Mouse (Mus musculus): ENCODE data around the gene Oxct2b. TPM values are rescaled to one million over a fixed set of nuclear protein-coding genes. Genes with fewer than 3 reads are reported as not detected.

The Oxct2b gene
- 0.08 and 1.4 TPM in 2 replicates for polyA plus RNA-seq (2012; rRNA removed)

- H3K4me3 ChIP-seq (ENCODE audit: low read depth, low read length): no peak within 1 kb of the TSS
- H3K4me1 ChIP-seq (ENCODE audit: control insufficient read depth, insufficient read depth, insufficient read length, low read length): no peaks in the 10 kb centered on the region
- H3K27me3 ChIP-seq (ENCODE audit: control insufficient read depth, insufficient read depth, low read length): peaks cover 8% of the 10 kb centered on the region
- H3K36me3 ChIP-seq (ENCODE audit: control insufficient read depth, insufficient read depth, low read length): no peaks in the 10 kb centered on the region
- no peak within 1 kb of the TSS for H3K27ac ChIP-seq (ENCODE audit: insufficient read depth, low read depth, low read length)
- TF ChIP-seq POLR2A (IDR thresholded peaks at IDR 0.05; ENCODE audit: low read depth, low read length) (no peak), CTCF (IDR thresholded peaks at IDR 0.05; ENCODE audit: extremely low read depth, insufficient read length, insufficient replicate concordance, low read depth, low read length) (no peak)
- 16% methylated on average over 22 of the region's 22 CpGs for WGBS
These were observed at the start of gene Oxct2b for GRCm38 (mm10) chr4:123116011-123116410. Oxct2b (plus strand) TSS chr4:123116266.

DNA sequence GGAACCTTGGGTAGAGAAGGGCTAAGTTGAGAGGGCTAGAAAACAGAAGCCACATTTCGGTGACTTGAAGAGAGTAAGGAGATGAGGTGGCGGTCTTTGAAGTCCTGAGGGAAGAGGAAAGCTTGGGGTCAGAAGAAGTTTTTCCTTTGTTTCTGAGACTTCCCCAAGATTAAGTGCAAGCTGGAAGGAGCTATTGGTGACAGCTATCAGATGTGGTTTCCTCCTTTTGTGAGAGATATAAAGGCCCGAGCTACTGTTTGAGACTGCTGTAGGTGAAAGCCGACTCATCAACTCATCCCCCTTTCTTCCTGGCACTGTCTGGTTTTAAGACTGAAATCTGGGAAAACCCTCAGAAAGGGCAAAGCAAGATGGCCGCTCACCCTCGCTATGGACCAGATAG is 47.4 kb upstream of the Oxct2b start:
- H3K4me1 ChIP-seq (ENCODE audit: control insufficient read depth, insufficient read depth, insufficient read length, low read length): no peaks in the 10 kb centered on the region
- WGBS: 83% methylated on average over 6 of the region's 6 CpGs

GRCm38 (mm10) chr4:123071266-123071966 is 44.6 kb upstream of the Oxct2b start:
- no peaks in the 10 kb centered on the region for H3K36me3 ChIP-seq (ENCODE audit: control insufficient read depth, insufficient read depth, low read length)
- TF ChIP-seq CTCF (IDR thresholded peaks at IDR 0.05; ENCODE audit: extremely low read depth, insufficient read length, insufficient replicate concordance, low read depth, low read length) (peak; percentile 50; the same call in 1 of the 2 replicates), POLR2A (IDR thresholded peaks at IDR 0.05; ENCODE audit: low read depth, low read length) (no peak)
- H3K27me3 ChIP-seq (ENCODE audit: control insufficient read depth, insufficient read depth, low read length): no peaks in the 10 kb centered on the region
- no peak overlapping the region; the same call in 1 of the 2 replicates for H3K4me3 ChIP-seq (ENCODE audit: low read depth, low read length)
- H3K27ac ChIP-seq (ENCODE audit: insufficient read depth, low read depth, low read length): no peak overlapping the region
- WGBS: 8% methylated on average over 13 of the region's 13 CpGs
- no peaks in the 10 kb centered on the region for H3K4me1 ChIP-seq (ENCODE audit: control insufficient read depth, insufficient read depth, insufficient read length, low read length)

More for the DNA sequence above, 47.4 kb upstream of the Oxct2b start:
- Histone ChIP-seq H3K4me3 (ENCODE audit: low read depth, low read length) (no peak overlapping the region), H3K36me3 (ENCODE audit: control insufficient read depth, insufficient read depth, low read length) (no peaks in the 10 kb centered on the region), H3K27me3 (ENCODE audit: control insufficient read depth, insufficient read depth, low read length) (no peaks in the 10 kb centered on the region), H3K27ac (ENCODE audit: insufficient read depth, low read depth, low read length) (no peak overlapping the region)
- no peak for TF ChIP-seq POLR2A (IDR thresholded peaks at IDR 0.05; ENCODE audit: low read depth, low read length)
- TF ChIP-seq CTCF (IDR thresholded peaks at IDR 0.05; ENCODE audit: extremely low read depth, insufficient read length, insufficient replicate concordance, low read depth, low read length): no peak

GRCm38 (mm10) chr4:123076928-123077327 is 39.1 kb upstream of the Oxct2b start:
- Histone ChIP-seq H3K36me3 (ENCODE audit: control insufficient read depth, insufficient read depth, low read length) (no peaks in the 10 kb centered on the region), H3K4me3 (ENCODE audit: low read depth, low read length) (no peak overlapping the region), H3K4me1 (ENCODE audit: control insufficient read depth, insufficient read depth, insufficient read length, low read length) (peaks cover 11% of the 10 kb centered on the region), H3K27ac (ENCODE audit: insufficient read depth, low read depth, low read length) (no peak overlapping the region), H3K27me3 (ENCODE audit: control insufficient read depth, insufficient read depth, low read length) (no peaks in the 10 kb centered on the region)
- no peak for TF ChIP-seq CTCF (IDR thresholded peaks at IDR 0.05; ENCODE audit: extremely low read depth, insufficient read length, insufficient replicate concordance, low read depth, low read length)
- no peak for TF ChIP-seq POLR2A (IDR thresholded peaks at IDR 0.05; ENCODE audit: low read depth, low read length)
- 46% methylated on average over 8 of the region's 8 CpGs for WGBS

GRCm38 (mm10) chr4:123078231-123078630 is 37.8 kb upstream of the Oxct2b start:
- Histone ChIP-seq H3K27me3 (ENCODE audit: control insufficient read depth, insufficient read depth, low read length) (no peaks in the 10 kb centered on the region), H3K4me3 (ENCODE audit: low read depth, low read length) (no peak overlapping the region), H3K4me1 (ENCODE audit: control insufficient read depth, insufficient read depth, insufficient read length, low read length) (peaks cover 11% of the 10 kb centered on the region), H3K27ac (ENCODE audit: insufficient read depth, low read depth, low read length) (no peak overlapping the region), H3K36me3 (ENCODE audit: control insufficient read depth, insufficient read depth, low read length) (no peaks in the 10 kb centered on the region)
- no peak for TF ChIP-seq POLR2A (IDR thresholded peaks at IDR 0.05; ENCODE audit: low read depth, low read length)
- TF ChIP-seq CTCF (IDR thresholded peaks at IDR 0.05; ENCODE audit: extremely low read depth, insufficient read length, insufficient replicate concordance, low read depth, low read length): no peak
- WGBS: 32% methylated on average over 4 of the region's 4 CpGs

- TF ChIP-seq CTCF (IDR thresholded peaks at IDR 0.05; ENCODE audit: extremely low read depth, insufficient read length, insufficient replicate concordance, low read depth, low read length): no peak
- no peak for TF ChIP-seq POLR2A (IDR thresholded peaks at IDR 0.05; ENCODE audit: low read depth, low read length)
- Histone ChIP-seq H3K36me3 (ENCODE audit: control insufficient read depth, insufficient read depth, low read length) (no peaks in the 10 kb centered on the region), H3K27me3 (ENCODE audit: control insufficient read depth, insufficient read depth, low read length) (no peaks in the 10 kb centered on the region), H3K4me1 (ENCODE audit: control insufficient read depth, insufficient read depth, insufficient read length, low read length) (peaks cover 11% of the 10 kb centered on the region), H3K4me3 (ENCODE audit: low read depth, low read length) (no peak overlapping the region), H3K27ac (ENCODE audit: insufficient read depth, low read depth, low read length) (0 out of 2 replicates have a peak overlapping the region, but pooled peaks have one; percentile 24)
- WGBS: 15% methylated on average over 13 of the region's 13 CpGs
These were observed 35.3 kb upstream of the Oxct2b start for GRCm38 (mm10) chr4:123080791-123081190.

GRCm38 (mm10) chr4:123082283-123083163 is 33.5 kb upstream of the Oxct2b start:
- 78% methylated on average over 20 of the region's 20 CpGs for WGBS
- no peaks in the 10 kb centered on the region for H3K36me3 ChIP-seq (ENCODE audit: control insufficient read depth, insufficient read depth, low read length)

More at GRCm38 (mm10) chr4:123082283-123083163, 33.5 kb upstream of the Oxct2b start:
- H3K4me3 ChIP-seq (ENCODE audit: low read depth, low read length): no peak overlapping the region
- TF ChIP-seq POLR2A (IDR thresholded peaks at IDR 0.05; ENCODE audit: low read depth, low read length): no peak
- peak; percentile 87 for TF ChIP-seq CTCF (IDR thresholded peaks at IDR 0.05; ENCODE audit: extremely low read depth, insufficient read length, insufficient replicate concordance, low read depth, low read length)
- no peaks in the 10 kb centered on the region for H3K27me3 ChIP-seq (ENCODE audit: control insufficient read depth, insufficient read depth, low read length)
- H3K4me1 ChIP-seq (ENCODE audit: control insufficient read depth, insufficient read depth, insufficient read length, low read length): peaks cover 11% of the 10 kb centered on the region
- no peak overlapping the region for H3K27ac ChIP-seq (ENCODE audit: insufficient read depth, low read depth, low read length)

Measured in small intestine, adult 2 months (tissue).